Mouse (Mus musculus) thymus, adult 2 months (tissue): ENCODE measurements at regions not wholly inside any gene's neighbourhood (a gene's known extent, or its start where the extent isn't known, plus 50 kb on each side); places are given as distances from the start of the nearest gene placed in this dataset.

Experiments used
- CTCF ChIP-seq: fragments of 200-500 bp; IDR thresholded peaks from 2 replicates; pipeline ENCODE4 v1.5.1; 2012; ENCODE audit warnings: mild to moderate bottlenecking, control low read depth, low read length, moderate library complexity, borderline replicate concordance; ENCODE audit not compliant: control insufficient read depth, poor library complexity, insufficient read depth; ENCODE audit errors: extremely low read depth
- POLR2A ChIP-seq: fragments of 200-500 bp; IDR thresholded peaks from 2 replicates; pipeline ENCODE4 v1.6.1; 2012; ENCODE audit warnings: mild to moderate bottlenecking, low read length, control low read depth, moderate library complexity; ENCODE audit not compliant: control insufficient read depth, poor library complexity, insufficient read depth; ENCODE audit errors: extremely low read depth

DNA sequence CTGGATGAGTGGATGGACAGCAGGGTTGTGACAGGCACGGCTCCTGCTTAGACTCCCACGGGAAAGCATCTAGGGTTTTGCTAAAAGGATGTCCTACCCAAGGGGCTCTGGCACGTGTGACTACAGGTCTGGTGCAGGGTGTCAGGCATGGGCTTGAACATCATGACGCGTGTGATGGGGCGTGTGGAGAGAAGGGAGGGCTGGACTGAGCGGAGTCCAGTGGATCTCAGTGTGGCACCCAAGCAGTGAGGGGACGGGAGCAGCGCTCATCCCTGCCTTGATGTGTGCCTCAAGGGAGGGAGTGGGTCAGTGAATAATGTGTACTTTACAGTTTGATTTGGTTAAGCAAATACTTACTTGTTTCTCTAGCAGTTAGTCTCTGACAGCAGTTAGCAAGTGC lies 275.3 kb upstream of the Npvf start:
- TF ChIP-seq CTCF: no peak
- TF ChIP-seq POLR2A: no peak
